Mouse (Mus musculus) left cerebral cortex, postnatal 25 days (tissue): ENCODE data around the gene Mageb1. TPM values are rescaled to one million over a fixed set of nuclear protein-coding genes. Genes with fewer than 3 reads are reported as not detected.
"Not testable (repeated sequence)": the region's sequence is repeated elsewhere in the genome, so short reads cannot be mapped to it uniquely, and the experiment has no call there.

Experiments
- DNase-seq, 2 experiments: peaks; one replicate each; pipeline ENCODE4 v3.0.0; 2022; ENCODE audit warnings: low spot score in 2 of 2, mixed read lengths in 1 of 2
- intact Hi-C: fragments of 180-260 bp; cut with DNase I; formaldehyde crosslinking; loops from one replicate; pipeline ENCODE4 v1.15.1; 2025
- total RNA-seq, 2 experiments: library from RNA; stranded (reverse); gene quantifications; 2 replicates each; pipeline ENCODE4 v1.2.3; 2021

The Mageb1 gene
- not detected for total RNA-seq

GRCm38 (mm10) chrX:92016233-92016632 lies at the start of gene Mageb1:
Mageb1 (minus strand) TSS chrX:92016333.
- DNase-seq, intact Hi-C loops: not testable (repeated sequence)

Other genes starting within 250 kb of the Mageb1 start
- not detected for gene Mageb5, start 233.3 kb downstream of the Mageb1 start, total RNA-seq